Mouse (Mus musculus) telencephalon, adult 2 months (tissue): ENCODE measurements around the gene Dtx1.

ENCODE experiments used
- DNase-seq: peaks from one replicate; pipeline ENCODE4 v3.0.0-alpha.2; 2011; ENCODE audit warnings: low read depth, low spot score

Dtx1 gene

DNA sequence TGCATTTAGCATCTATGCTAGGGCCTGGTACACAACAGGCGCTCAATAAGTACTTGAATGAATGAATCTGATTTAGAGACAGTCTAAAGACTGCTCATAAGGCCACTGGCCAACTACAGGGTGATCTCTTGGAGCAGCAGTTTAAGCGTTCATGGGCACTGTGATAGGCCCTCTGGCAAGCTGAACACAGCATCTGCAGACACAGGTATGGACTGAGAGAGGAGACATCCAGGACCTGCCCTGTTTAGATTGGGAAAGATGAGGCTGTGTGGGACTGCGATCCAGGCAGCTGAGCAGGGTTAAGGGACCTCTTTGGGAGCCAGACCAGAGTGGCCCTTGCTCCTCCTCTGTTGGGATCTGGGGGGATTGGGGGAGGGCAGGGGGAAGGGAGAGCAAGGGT is at the start of gene Dtx1:
Dtx1 (minus strand) TSS at position 101 of the 400 bp plus-strand sequence.
- DNase-seq: no peak

GRCm38 (mm10) chr5:120754215-120754614 is 42.5 kb upstream of the Dtx1 start:
- DNase-seq: no peak

DNA sequence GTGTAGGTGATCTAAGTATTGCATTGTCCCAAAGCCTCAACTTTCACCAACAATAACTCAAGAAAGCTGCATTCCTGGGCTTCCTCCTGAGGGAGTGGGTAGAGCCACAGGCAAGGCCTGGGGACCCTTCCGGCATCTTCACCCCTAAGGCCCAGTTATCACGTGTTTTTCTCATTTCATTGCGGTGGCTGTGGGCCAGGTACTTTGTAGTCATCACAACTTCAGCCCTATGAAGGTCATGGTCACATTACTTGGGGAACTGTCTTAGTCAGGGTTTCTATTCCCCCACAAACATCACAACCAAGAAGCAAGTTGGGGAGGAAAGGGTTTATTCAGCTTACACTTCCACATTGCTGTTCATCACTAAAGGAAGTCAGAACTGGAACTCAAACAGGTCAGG is 41.1 kb upstream of the Dtx1 start:
- no peak for DNase-seq

GRCm38 (mm10) chr5:120751206-120751605 is 39.5 kb upstream of the Dtx1 start:
- no peak for DNase-seq

DNA sequence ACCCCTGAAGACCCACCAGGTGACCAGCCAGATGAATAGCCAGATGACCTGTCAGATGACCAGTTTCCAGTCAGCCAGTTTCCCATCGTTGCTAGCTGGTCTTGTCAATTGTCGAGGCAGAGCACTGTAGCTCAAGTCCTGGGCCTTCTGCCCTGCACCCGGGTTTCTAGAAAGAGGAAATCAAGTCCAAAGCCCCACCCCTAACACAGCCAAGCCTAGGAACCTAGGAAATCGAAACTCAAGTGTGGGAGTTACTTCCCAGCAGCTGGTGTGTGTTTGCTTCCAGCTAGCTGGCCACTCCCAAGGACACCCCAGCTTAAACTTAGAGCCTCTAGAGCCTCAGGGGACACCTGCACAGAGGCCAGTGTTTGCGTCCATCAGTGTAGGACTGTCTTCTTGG is 38.0 kb upstream of the Dtx1 start, which contains the start of gene Oas2:
Oas2 (minus strand) TSS at position 166 of the 400 bp plus-strand sequence.
- no peak for DNase-seq

DNA sequence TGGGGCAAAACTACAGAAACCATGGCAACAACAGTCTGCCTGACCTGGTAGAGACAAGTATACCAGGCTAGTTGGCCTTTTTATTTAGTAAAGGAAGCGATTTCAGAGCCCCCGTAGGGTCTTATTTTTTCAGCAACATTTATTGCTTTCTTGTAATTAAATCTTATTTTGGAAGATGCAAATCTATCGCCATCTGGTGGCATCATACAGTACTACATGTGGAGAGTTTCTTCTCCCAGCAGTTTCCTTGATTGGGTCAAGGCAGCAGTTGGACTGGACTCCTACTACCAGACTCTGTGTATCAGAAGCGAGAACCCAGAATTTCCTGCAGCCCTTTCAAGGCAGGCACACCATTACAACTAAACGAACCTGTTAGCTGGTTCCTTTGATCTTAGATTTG is 34.7 kb upstream of the Dtx1 start:
- peak; percentile 22 for DNase-seq

- no peak for DNase-seq
Observed at GRCm38 (mm10) chr5:120742125-120742524, 30.4 kb upstream of the Dtx1 start.

DNA sequence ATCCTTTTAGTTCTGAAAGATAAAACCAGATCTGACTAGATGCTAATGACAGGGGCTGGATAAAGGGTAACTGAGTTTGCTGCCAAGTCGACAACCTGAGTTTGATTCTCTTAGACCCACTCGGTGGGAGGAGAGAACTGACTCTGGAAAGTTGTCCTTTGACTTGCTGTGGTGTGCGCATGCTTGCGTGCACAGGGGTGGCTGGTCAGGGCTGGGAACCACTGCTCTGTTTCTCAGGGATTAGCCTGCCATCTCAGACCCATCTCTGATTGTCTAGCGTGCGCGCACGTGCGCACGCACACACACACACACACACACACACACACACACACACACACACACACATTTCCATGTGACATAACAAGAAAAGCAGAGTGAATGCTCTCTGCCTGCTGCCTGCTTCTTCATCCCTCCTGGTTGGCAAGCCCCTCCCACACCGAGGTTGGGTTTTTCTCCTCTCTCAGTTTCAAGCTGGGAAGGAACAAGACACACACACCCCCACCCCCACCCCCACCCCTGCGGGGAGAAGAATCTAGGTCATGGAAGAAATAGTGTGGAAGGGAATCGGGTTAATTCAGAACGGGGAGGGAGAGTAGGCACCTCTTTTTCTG is 22.8 kb upstream of the Dtx1 start:
- no peak for DNase-seq

GRCm38 (mm10) chr5:120733696-120734095 is 22.0 kb upstream of the Dtx1 start:
- DNase-seq: no peak

- DNase-seq: no peak
Observed at GRCm38 (mm10) chr5:120732740-120733139, 21.0 kb upstream of the Dtx1 start.

DNA sequence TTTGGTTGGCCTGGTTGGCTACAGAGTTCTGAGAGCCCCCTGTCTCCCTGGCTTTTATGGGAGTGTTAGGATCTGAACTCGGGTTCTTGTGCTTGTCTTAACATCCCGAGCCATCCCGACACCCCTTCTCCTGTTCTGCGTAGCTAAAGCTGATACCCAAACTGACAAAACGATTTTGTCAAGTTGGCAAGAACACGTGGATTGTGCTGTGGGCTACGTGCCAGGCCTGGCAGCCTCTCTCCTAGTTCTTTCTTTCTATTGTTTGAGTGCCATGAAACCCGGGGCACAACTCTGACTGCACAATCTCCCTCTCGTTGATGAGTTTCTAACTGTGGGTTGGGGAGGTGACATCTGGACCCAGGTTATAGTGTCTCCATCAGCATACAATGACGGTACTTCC is 17.6 kb upstream of the Dtx1 start:
- DNase-seq: no peak

DNA sequence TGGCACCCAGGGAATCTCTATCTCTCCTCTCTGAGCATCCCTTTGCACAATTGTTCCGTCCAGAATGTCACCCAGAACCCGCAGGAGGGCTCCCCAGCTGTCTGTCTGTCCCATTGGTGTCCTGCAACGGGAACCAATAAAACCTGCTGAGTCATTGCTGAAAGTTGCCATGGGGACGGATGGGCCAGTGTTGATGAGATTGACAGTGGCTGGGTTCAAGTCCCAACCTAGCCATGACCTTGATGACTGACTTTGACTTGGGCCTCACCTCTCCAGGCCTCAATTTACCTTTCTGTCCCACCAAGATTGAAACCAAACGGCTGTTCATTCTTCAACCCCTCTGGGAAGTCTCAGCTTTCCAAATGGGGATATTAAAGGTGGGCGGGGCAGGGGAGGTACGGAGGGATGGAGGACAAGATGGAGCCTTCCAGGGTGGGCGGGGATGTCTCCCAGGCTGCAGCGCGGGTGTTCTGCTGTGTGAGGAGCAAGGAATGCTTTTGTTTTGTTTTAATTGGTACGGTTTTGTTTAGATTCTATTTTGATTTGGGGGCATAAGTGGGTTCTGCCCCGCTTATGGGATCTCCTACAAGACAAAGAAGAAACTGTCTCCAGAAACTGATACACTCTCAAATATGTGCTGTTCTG is 14.2 kb upstream of the Dtx1 start:
- no peak for DNase-seq

GRCm38 (mm10) chr5:120721005-120721404 is 9.3 kb upstream of the Dtx1 start:
- DNase-seq: no peak

GRCm38 (mm10) chr5:120718600-120719378 is 7.1 kb upstream of the Dtx1 start:
- DNase-seq: no peak

GRCm38 (mm10) chr5:120717136-120717535 is 5.4 kb upstream of the Dtx1 start:
- DNase-seq: no peak

- peak; percentile 57 for DNase-seq
Observed at GRCm38 (mm10) chr5:120714314-120714713, 2.6 kb upstream of the Dtx1 start.

DNA sequence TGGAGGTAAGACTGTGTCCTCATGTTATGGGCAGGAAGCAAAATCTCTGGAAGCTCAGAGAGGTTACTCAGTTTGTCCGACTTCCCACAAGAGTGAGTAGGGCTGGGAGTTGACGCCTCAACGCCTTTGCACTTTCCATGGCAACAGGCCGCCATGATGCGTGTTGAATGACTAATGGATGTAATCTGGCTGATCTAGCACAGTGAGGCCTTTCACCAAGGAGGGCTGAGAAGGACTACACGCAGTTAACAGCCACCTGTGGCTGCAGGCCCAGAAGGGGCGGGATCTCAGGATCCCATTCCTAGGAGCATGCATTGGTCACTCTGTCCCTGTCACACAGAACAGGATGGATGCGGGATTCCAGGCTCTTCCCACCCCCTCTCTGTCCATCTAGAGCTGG is 994 bp upstream of the Dtx1 start:
- DNase-seq: no peak

DNA sequence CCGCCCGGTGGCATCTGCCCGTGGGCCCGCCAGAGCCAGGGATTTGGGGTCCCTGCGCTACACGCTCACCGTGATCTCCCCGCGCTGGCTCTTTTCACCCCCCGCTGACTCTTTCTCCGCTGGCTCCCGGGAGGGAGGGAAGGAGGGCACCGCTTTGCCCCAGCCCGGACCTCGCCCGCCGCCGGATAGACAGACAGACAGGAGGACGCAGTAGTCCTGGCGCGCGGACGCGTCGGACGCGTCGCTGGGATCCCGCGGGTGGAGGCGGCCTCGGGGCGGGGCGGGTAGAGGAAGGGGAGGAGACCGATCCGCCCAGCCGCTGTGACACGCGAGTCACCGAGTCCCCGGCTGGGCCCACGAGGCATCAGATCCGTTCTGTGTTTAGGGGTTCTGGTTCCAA is 311 bp downstream of the Dtx1 start:
- no peak for DNase-seq

DNA sequence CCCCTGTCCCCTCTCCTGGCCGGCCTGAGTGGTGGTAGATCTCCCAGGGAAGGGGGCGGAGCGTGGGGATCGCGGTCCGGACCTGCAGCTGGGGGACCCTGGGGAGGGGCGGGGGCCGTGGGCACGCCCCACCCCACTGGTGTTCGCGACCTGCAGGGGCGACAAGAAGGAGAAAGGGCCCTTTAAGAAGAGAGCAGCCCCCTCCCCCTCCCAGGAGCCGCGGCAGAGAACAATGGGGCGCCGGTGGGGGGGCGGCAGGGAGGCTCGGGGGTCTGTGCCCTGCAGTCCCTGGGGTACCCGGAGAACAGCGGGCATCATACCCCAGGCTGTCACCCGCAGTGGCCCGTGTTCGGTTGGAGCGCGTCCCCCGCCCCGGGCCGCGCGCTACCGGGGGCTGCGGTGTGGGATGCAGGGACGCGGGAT is 890 bp downstream of the Dtx1 start:
- DNase-seq: no peak

DNA sequence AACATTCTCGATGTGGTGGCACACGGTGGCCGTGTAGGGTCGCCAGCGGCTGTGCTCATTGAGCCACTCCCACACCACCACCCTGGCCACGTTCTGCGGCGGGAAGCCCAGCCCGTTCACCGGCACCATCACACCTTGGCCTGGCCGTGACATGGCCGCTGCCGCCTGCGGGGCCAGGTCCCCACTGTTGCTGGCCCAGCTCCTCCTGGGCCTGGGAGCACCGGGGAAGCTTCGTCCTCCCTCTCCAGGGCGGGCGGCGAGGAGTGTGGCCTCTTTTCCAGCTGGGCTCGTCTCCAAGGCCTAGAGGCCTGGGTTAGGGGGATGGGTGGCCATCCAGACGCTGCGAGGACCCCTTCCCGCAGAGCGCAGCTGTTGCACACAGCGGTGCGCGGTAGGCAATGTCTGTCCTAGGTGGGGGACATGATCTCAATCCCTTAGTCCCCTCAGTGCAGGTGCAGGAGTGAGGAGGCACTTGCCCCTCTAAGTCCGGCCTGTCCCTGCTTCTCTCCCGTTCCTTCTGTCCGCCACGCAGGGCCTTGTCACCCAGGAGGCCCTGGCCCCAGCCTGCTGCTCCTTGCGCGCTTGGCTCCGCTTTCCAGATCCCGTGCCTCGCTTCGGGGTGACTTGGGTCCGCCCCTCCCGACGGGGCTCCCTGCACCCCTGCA is 1.4 kb downstream of the Dtx1 start:
- no peak for DNase-seq

DNA sequence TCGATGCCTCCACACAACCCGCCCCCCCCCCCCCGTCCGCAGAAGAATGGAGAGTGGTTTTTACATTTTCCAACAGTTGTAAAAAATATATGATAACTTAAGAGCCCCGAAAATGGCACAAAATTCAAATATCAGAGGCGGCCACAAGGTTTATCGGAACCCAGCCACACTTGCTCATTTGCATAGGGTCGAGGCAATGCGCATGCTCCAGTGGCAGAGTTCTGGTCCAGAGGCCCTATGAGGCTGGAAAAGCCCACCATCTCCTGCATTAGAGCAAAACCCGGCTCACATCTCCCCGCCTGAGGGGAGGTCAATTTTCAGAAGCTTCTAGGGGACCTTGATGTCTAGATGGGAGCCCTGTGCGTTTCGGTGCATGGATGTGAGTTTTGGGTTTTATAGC is 4.8 kb downstream of the Dtx1 start:
- DNase-seq: no peak

GRCm38 (mm10) chr5:120706541-120706940 is 5.2 kb downstream of the Dtx1 start:
- DNase-seq: no peak
